Mouse (Mus musculus): Measurements from ENCODE around the gene Rimbp3.

DNA sequence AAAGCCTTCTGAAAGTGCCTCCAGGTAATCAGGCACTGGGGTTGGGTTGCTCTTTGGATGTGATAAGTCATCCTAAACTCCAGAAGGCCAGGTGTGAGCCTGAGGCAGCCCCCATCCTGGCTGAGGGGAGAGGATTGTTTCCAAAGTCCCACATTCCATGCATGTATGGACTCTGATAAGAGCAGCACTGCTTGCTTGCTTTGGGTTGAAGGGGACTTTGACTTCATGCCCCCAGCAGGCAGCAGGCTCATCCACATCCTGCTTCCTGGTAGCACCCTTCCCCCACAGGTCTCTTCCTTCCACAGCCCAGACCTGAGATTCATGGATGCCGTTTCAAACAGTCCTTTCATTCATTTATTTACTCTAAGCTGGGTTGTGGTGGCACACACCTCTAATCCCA is 35.3 kb downstream of the Rimbp3 start:
- TF ChIP-seq CTCF (IDR thresholded peaks at IDR 0.05; ENCODE audit: borderline replicate concordance, extremely low read depth, insufficient read depth, insufficient read length) (no peak), POLR2A (IDR thresholded peaks at IDR 0.05; ENCODE audit: borderline replicate concordance, extremely low read depth, insufficient read depth, insufficient read length, poor library complexity, severe bottlenecking) (no peak)

Data from brain, embryonic 14.5 days (tissue).